Mouse (Mus musculus): ENCODE measurements at regions not wholly inside any gene's neighbourhood (a gene's known extent, or its start where the extent isn't known, plus 50 kb on each side); places are given as distances from the start of the nearest gene placed in this dataset.
"Not testable (repeated sequence)": the region's sequence is repeated elsewhere in the genome, so short reads cannot be mapped to it uniquely, and the experiment has no call there.

DNA sequence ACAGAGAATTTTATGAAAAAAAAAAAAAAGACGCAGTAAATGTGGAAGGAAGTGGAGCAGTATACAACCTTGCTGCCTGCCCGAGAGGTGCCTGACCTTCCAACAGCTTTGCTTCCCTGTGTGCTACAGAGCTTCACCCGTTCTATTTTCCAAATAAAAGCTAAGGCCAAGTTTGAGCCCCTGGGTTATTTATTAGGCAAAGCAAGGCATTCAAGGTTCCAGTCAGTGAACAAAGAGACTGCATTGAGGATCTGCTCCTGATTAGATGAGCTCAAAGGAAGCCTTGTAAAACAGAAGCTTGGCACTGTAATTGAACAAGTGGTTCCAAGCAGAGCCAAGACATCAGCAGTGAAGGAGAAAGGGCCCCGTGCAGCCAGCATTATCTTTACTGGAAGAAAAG, 236.4 kb downstream of the Tmem114 start:
- H3K27me3 ChIP-seq = no peaks in the 10 kb centered on the region
- H3K4me2 ChIP-seq = no peak overlapping the region
- H3K4me1 ChIP-seq (replicated peaks) = no peaks in the 10 kb centered on the region
- H3K4me3 ChIP-seq = no peak overlapping the region
- no peaks in the 10 kb centered on the region for H3K36me3 ChIP-seq
- no peak overlapping the region for H3K27ac ChIP-seq
- no peaks in the 10 kb centered on the region for H3K9me3 ChIP-seq
- 41% methylated on average over 4 of the region's 4 CpGs for WGBS
- no peak for ATAC-seq (ENCODE audit: low FRiP score)
- no peak overlapping the region for H3K9ac ChIP-seq

DNA sequence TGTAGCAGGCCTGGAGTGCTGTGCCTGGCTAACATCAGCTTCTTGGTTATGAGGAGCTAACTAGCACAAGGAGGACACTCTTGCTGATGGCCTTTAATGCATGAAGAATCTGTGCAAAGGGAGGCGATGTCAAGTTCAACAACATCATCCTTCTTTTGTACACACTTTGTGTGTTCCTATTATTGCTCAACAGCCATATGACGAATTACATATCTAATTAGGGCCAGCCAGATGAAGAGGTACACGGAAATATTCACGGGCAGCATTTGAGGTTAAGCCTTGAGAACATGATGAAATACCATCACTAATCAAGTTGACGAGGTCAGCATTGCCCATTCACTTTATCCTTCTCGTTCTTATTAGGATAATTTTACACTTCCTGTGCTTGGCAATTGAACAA, 240.2 kb downstream of the Tmem114 start:
- H3K4me1 ChIP-seq (replicated peaks) = no peaks in the 10 kb centered on the region
- H3K4me2 ChIP-seq = no peak overlapping the region
- 65% methylated on average over 6 of the region's 6 CpGs for WGBS
- no peak overlapping the region for H3K27ac ChIP-seq
- H3K36me3 ChIP-seq = no peaks in the 10 kb centered on the region
- H3K27me3 ChIP-seq = 0 out of 2 replicates have a peak, but pooled peaks cover 2% of the 10 kb centered on the region
- H3K9me3 ChIP-seq = no peaks in the 10 kb centered on the region
- H3K4me3 ChIP-seq = no peak overlapping the region
- H3K9ac ChIP-seq = no peak overlapping the region
- no peak for ATAC-seq (ENCODE audit: low FRiP score)

DNA sequence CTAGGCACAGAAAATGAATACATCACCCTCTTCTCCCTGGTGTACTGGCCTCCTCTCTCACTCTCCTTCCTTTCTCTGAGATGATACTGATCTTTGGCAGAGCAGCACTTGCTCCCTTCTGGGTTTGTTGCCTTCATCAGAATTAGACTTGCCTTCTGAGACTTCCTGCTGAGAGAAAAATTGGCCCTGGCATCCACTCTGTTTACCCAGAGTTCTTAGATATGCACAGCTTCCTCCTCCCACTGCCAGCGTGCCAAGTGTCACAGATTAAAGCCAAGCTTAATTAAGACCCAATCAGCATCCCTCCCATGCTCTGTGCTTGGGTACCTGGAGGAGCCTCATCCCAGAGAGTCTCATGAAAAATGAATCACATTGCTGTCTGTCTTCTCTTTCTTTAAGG, 246.0 kb downstream of the Tmem114 start:
- Histone ChIP-seq H3K4me2 (no peak overlapping the region), H3K9ac (no peak overlapping the region), H3K9me3 (no peaks in the 10 kb centered on the region), H3K36me3 (no peaks in the 10 kb centered on the region), H3K27me3 (0 out of 2 replicates have a peak, but pooled peaks cover 2% of the 10 kb centered on the region), H3K4me1 (replicated peaks) (0 out of 2 replicates have a peak, but pooled peaks cover 10% of the 10 kb centered on the region), H3K4me3 (no peak overlapping the region), H3K27ac (no peak overlapping the region)
- 28% methylated on average over 1 of the region's 1 CpGs for WGBS
- no peak for ATAC-seq (ENCODE audit: low FRiP score)

DNA sequence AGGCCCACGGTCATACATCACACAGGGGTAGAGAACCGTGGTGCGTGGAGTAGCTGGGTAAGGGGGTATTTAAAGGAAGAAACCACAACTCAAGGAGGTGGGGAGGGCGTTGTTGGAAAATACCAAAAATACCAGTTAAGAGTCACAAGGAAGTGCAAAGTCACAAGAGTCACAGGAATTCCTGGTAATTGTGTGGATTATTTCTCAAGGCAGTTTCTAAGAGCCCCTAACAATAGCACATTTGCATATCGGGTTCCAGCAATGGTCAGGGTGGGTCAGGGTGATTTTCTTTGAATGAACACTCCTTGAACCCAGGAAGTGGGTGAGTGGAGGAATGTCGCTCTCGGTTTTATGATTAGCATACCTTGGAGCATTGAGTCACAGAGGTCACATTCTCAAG, 247.7 kb downstream of the Tmem114 start:
- 92% methylated on average over 7 of the region's 7 CpGs for WGBS
- not testable (repeated sequence) for ATAC-seq (ENCODE audit: low FRiP score); H3K27me3 ChIP-seq

DNA sequence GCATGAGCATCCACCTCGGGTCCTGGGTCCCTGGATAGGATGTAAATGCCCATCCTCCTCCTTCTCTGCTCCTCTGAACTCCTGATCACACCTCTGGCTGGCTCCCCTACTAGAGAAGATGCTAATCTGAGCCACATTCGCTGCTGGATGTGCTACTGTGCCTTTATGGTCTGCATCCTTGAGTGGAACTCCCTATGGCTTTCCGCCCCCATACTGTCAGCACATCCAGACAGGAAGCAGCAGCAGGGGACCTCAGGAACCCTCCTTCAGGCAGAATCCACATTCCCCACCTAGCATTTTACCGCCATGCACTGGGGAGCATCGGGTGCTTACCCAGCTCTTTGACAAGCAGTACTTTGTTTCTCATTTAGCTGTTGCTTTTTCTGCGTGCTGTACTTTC, 248.8 kb downstream of the Tmem114 start:
- no peak overlapping the region for H3K4me2 ChIP-seq
- WGBS = 74% methylated on average over 6 of the region's 6 CpGs
- H3K27ac ChIP-seq = no peak overlapping the region
- no peak overlapping the region for H3K4me3 ChIP-seq
- 0 out of 2 replicates have a peak, but pooled peaks cover 2% of the 10 kb centered on the region for H3K27me3 ChIP-seq
- ATAC-seq (ENCODE audit: low FRiP score) = no peak
- 0 out of 2 replicates have a peak, but pooled peaks cover 10% of the 10 kb centered on the region for H3K4me1 ChIP-seq (replicated peaks)
- H3K9ac ChIP-seq = no peak overlapping the region
- H3K36me3 ChIP-seq = no peaks in the 10 kb centered on the region
- no peaks in the 10 kb centered on the region for H3K9me3 ChIP-seq

More for the DNA sequence above, 247.7 kb downstream of the Tmem114 start:
- H3K27ac ChIP-seq, H3K9ac ChIP-seq, H3K4me2 ChIP-seq, H3K4me3 ChIP-seq, H3K36me3 ChIP-seq, H3K9me3 ChIP-seq: not testable (repeated sequence)
- H3K4me1 ChIP-seq (replicated peaks) = 0 out of 2 replicates have a peak, but pooled peaks cover 10% of the 10 kb centered on the region
